Mouse (Mus musculus): ENCODE data around the gene Ros1. TPM values are rescaled to one million over a fixed set of nuclear protein-coding genes. Genes with fewer than 3 reads are reported as not detected.

The Ros1 gene
- polyA plus RNA-seq, 1 experiment from 2014 or later: 0.62 TPM

DNA sequence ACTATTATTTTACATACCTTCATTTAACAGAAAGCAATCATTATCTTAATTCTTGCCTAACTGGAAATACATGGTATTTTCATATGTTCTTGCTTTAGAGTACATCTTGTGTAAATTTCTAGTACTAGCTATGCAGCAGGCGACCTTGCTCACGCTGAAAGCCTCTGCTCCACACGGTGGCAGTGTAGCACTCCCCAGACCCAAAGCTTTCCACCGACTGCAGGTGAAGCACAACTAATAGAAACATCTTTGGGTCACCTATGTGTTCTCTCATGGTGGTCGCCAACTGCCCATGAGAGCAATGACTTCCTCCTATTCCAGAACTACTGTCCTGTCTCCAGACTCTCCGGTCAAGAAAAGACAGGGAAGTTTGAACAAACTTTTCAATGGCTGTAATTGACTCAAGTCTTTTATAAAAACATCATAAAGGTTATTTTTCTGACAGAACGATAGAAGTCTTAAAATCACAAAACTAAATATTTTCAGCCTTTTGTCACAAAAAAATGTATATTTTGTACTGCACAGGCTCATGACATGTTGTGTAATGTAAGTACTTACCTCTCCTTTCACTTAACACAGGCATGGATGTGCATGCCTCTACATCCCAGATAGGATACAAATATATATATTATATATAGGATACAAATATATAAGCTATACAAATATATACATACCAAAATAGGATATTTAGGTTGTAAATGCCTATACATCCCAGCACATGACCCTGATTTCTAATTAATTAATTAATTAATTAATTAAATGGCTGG, 21.9 kb upstream of the Ros1 start:
- no peak overlapping the region for H3K27ac ChIP-seq
- H3K36me3 ChIP-seq: no peaks in the 10 kb centered on the region
- H3K4me1 ChIP-seq: no peaks in the 10 kb centered on the region
- no peak overlapping the region for H3K9ac ChIP-seq
- no peaks in the 10 kb centered on the region for H3K27me3 ChIP-seq (replicated peaks)
- no peak for ATAC-seq (ENCODE audit: insufficient read depth, low FRiP score, low read depth)
- no peaks in the 10 kb centered on the region for H3K9me3 ChIP-seq
- no peak overlapping the region for H3K4me3 ChIP-seq (replicated peaks)
- WGBS: 25% methylated on average over 7 of the region's 7 CpGs
- no peak overlapping the region for H3K4me2 ChIP-seq

DNA sequence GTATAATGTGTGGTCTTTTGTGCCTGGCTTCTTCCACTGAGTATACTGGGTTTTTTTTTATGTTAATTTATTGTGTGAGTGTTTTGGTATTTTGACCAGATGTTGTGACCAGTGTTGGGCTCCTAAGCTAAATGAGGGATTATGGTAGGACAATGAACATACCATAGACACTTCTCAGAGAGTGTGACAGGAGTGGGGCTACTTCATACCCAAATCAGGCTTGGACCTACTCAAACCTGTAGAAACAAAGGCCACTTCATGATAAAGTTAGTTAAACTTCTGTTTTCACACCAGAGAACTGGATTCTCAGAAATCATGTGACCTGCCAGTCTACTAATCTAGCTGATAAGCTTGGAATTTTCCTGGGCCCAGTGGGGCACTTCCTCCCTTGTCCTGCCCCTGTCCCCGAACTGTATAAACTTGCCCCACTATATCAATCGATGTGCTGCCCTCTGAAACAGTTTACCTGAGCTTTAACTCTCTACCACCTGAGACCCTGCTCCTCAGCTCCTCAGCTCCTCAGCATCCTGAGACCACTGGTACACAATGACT, 20.3 kb upstream of the Ros1 start:
- H3K4me2 ChIP-seq: no peak overlapping the region
- H3K27ac ChIP-seq: no peak overlapping the region
- 33% methylated on average over 2 of the region's 2 CpGs for WGBS
- H3K36me3 ChIP-seq: no peaks in the 10 kb centered on the region
- no peak overlapping the region for H3K9ac ChIP-seq
- H3K4me3 ChIP-seq (replicated peaks): no peak overlapping the region
- peak; percentile 76 for ATAC-seq (ENCODE audit: insufficient read depth, low FRiP score, low read depth)
- H3K27me3 ChIP-seq (replicated peaks): no peaks in the 10 kb centered on the region
- no peaks in the 10 kb centered on the region for H3K4me1 ChIP-seq
- no peaks in the 10 kb centered on the region for H3K9me3 ChIP-seq

DNA sequence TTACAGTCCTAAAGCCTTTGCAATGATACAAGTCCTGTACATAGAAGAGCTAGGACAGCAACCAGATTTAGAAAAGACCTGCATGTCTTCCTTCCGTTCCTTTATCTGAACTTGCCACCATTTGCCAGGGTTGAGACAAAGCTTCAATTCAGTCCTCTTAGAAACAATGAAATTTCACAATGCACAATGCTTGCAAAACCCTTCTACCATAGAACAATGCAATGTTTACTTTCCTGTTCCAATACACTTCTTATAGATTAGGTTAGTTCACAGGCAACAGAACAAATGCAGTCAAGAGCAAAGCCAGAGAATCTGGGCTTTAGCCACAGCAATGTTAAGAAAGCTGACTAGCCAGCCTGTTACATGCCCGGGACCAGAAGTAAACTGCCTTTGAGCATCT, 9.0 kb upstream of the Ros1 start:
- H3K27me3 ChIP-seq (replicated peaks): no peaks in the 10 kb centered on the region
- H3K4me1 ChIP-seq: no peaks in the 10 kb centered on the region
- H3K4me3 ChIP-seq (replicated peaks): no peak overlapping the region
- H3K4me2 ChIP-seq: no peak overlapping the region
- H3K36me3 ChIP-seq: no peaks in the 10 kb centered on the region
- 72% methylated on average over 2 of the region's 2 CpGs for WGBS
- H3K27ac ChIP-seq: no peak overlapping the region
- no peaks in the 10 kb centered on the region for H3K9me3 ChIP-seq
- ATAC-seq (ENCODE audit: insufficient read depth, low FRiP score, low read depth): no peak
- no peak overlapping the region for H3K9ac ChIP-seq

DNA sequence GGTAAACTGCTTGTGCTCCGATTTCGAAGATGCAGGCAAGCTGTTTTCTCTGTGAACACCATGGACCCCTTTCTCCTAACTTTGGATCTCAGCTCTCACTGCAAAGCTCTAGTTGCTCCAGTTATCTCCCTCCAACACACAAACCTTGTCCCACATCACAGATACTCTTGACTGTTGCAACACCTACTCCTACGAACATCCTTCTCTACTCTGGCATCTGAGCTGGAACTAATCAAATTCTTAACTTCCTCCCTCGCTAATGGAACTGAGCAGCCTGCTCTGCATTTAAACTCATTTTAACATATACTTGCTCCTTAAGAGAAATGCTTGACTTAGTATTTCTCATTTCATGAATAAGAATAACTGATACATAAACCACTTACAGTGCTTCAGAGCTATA, 9.1 kb downstream of the Ros1 start:
- 82% methylated on average over 4 of the region's 4 CpGs for WGBS
- Histone ChIP-seq H3K36me3 (no peaks in the 10 kb centered on the region), H3K4me1 (no peaks in the 10 kb centered on the region)

DNA sequence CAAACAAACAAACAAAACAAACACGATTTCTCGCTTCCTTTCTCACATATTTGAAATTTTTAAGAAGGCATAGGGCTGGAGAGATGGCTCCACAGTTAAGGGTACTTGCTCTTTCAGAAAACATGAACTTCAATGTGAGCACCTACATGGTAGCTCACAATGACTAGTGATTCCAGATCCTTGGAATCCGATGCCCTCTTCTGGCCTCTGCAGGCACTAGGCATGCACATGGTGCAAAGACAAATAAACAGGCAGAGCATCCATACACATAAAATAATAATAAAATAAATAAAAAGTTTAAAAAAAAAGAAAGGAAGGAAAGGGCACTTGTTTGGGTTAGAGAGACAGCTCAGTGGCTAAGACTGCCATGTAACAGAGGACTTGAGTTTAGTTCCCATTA, 12.2 kb downstream of the Ros1 start:
- 84% methylated on average over 3 of the region's 3 CpGs for WGBS
- no peak overlapping the region for H3K4me2 ChIP-seq
- H3K27ac ChIP-seq: no peak overlapping the region
- H3K9ac ChIP-seq: no peak overlapping the region
- H3K36me3 ChIP-seq: no peaks in the 10 kb centered on the region
- H3K4me3 ChIP-seq (replicated peaks): no peak overlapping the region
- no peaks in the 10 kb centered on the region for H3K27me3 ChIP-seq (replicated peaks)
- no peaks in the 10 kb centered on the region for H3K9me3 ChIP-seq
- no peak for ATAC-seq (ENCODE audit: insufficient read depth, low FRiP score, low read depth)
- H3K4me1 ChIP-seq: no peaks in the 10 kb centered on the region

More for the DNA sequence above, 9.1 kb downstream of the Ros1 start:
- H3K4me2 ChIP-seq: no peak overlapping the region
- ATAC-seq (ENCODE audit: insufficient read depth, low FRiP score, low read depth): no peak
- H3K27me3 ChIP-seq (replicated peaks): no peaks in the 10 kb centered on the region
- no peak overlapping the region for H3K27ac ChIP-seq
- H3K4me3 ChIP-seq (replicated peaks): no peak overlapping the region
- no peaks in the 10 kb centered on the region for H3K9me3 ChIP-seq
- no peak overlapping the region for H3K9ac ChIP-seq

DNA sequence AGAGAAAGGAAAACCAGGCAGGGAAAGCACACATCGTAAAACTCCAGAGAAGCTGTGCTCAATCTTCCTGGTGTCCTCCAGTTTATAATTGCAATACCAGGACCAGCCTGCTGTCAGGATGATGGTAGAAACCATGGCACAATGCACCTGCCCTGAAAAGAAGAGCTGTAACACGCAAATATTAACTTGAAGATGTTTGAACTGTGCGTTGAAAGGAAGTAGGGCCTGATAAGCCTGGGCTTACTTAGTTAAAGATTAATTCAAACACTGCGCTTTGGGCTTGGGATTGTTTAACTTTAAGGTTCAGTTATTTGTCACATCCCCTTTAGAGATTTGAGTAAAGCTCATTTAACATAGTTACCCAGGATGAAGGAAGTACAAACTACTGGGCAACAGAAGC, 20.7 kb downstream of the Ros1 start:
- Histone ChIP-seq H3K27me3 (replicated peaks) (no peaks in the 10 kb centered on the region), H3K36me3 (no peaks in the 10 kb centered on the region), H3K4me2 (no peak overlapping the region), H3K9ac (no peak overlapping the region), H3K4me1 (no peaks in the 10 kb centered on the region), H3K27ac (no peak overlapping the region), H3K4me3 (replicated peaks) (no peak overlapping the region), H3K9me3 (no peaks in the 10 kb centered on the region)
- ATAC-seq (ENCODE audit: insufficient read depth, low FRiP score, low read depth): peak; percentile 71
- WGBS: 19% methylated on average over 4 of the region's 4 CpGs

- 90% methylated on average over 1 of the region's 1 CpGs for WGBS
- Histone ChIP-seq H3K27ac (no peak overlapping the region), H3K27me3 (replicated peaks) (no peaks in the 10 kb centered on the region), H3K36me3 (no peaks in the 10 kb centered on the region), H3K4me3 (replicated peaks) (no peak overlapping the region), H3K9ac (no peak overlapping the region), H3K4me1 (no peaks in the 10 kb centered on the region), H3K9me3 (no peaks in the 10 kb centered on the region), H3K4me2 (no peak overlapping the region)
- ATAC-seq (ENCODE audit: insufficient read depth, low FRiP score, low read depth): no peak
Measured at GRCm38 (mm10) chr10:52170489-52170888, 24.6 kb downstream of the Ros1 start.

DNA sequence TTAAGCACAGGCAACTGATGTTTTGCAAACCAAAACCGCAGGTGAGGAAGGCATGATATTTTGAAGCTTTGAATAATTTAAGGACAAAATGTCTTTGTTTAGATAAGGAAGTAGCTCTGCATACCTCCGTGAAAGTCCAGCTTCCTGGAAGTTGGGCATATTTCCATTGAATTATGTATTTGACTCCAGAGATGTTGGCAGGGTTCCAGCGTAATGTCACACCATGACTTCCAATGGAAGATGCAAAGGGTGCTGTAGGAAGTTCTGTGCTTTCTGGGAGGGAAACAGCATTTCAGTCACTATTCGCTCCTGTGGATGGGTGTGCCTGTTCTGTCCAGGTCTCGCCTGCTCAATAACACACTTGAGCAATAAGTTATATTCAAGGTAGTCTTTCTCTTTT, 25.2 kb downstream of the Ros1 start:
- no peaks in the 10 kb centered on the region for H3K36me3 ChIP-seq
- H3K4me3 ChIP-seq (replicated peaks): no peak overlapping the region
- H3K4me2 ChIP-seq: no peak overlapping the region
- no peaks in the 10 kb centered on the region for H3K27me3 ChIP-seq (replicated peaks)
- 63% methylated on average over 5 of the region's 5 CpGs for WGBS
- no peak overlapping the region for H3K27ac ChIP-seq
- H3K4me1 ChIP-seq: no peaks in the 10 kb centered on the region
- H3K9me3 ChIP-seq: no peaks in the 10 kb centered on the region
- no peak overlapping the region for H3K9ac ChIP-seq
- no peak for ATAC-seq (ENCODE audit: insufficient read depth, low FRiP score, low read depth)

DNA sequence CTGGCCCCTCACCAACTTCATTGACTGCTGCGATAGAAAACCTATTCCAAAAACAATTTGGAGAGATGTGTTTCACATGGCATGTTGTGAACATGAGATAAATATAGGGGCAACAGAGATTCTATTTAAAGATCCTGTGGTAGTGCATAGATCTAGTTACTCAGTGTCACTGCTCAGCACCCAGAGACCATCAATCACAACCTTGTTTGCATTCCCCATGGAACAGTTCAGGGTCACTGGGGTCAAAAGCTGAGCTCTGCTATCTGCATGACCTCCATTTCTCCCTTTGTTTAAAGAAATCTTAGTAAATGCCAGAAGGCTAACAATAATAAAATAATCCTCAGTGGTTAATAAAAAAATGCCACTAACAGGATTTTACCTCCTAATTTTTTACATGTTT, 29.7 kb downstream of the Ros1 start:
- Histone ChIP-seq H3K4me2 (no peak overlapping the region), H3K4me3 (replicated peaks) (no peak overlapping the region), H3K27me3 (replicated peaks) (no peaks in the 10 kb centered on the region), H3K4me1 (no peaks in the 10 kb centered on the region), H3K9me3 (no peaks in the 10 kb centered on the region), H3K27ac (no peak overlapping the region), H3K9ac (no peak overlapping the region), H3K36me3 (no peaks in the 10 kb centered on the region)
- WGBS: 11% methylated on average over 1 of the region's 1 CpGs
- ATAC-seq (ENCODE audit: insufficient read depth, low FRiP score, low read depth): no peak

DNA sequence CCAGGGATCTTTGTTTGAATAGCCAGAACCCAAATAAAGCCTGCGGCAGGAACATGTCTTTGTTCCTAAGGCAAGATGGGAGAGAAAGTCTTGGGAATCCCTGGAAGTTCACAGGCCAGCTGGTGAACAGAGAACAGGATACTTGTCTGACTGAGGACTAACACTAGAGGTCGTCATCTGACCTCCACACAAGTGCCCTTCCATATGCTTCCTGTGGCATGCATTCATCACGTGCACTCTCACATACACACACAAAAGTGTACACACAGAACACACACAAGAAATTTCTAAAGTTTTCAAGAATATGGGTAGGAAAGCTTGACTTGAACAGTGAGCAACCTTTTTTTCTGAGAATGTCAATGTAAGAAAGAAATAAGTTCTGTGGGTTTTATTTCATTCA, 34.4 kb downstream of the Ros1 start:
- no peaks in the 10 kb centered on the region for H3K4me1 ChIP-seq
- H3K36me3 ChIP-seq: no peaks in the 10 kb centered on the region
- no peaks in the 10 kb centered on the region for H3K27me3 ChIP-seq (replicated peaks)
- H3K9ac ChIP-seq: no peak overlapping the region
- 39% methylated on average over 3 of the region's 3 CpGs for WGBS
- H3K9me3 ChIP-seq: no peaks in the 10 kb centered on the region
- ATAC-seq (ENCODE audit: insufficient read depth, low FRiP score, low read depth): no peak
- no peak overlapping the region for H3K27ac ChIP-seq
- no peak overlapping the region for H3K4me3 ChIP-seq (replicated peaks)
- no peak overlapping the region for H3K4me2 ChIP-seq

DNA sequence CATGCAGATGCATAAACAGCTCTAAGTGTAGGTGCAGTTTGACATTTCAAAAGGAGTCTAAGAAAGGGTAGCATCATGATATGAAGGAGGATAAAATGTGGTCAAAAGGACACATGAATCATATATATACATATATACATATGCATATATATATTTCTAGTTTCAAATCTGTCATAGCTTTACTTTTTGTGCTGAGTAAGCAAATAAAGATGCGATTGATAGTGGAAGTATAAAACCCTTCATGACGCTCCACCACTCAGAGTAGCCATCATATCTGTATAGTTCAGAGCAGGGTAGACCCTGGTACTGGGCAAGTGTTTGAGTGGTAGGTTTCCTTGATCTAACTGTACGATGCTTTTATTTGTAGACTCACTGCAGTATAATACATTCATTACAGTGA, 35.3 kb downstream of the Ros1 start:
- H3K4me2 ChIP-seq: no peak overlapping the region
- H3K4me3 ChIP-seq (replicated peaks): no peak overlapping the region
- H3K27me3 ChIP-seq (replicated peaks): no peaks in the 10 kb centered on the region
- 94% methylated on average over 3 of the region's 3 CpGs for WGBS
- no peak overlapping the region for H3K27ac ChIP-seq
- no peaks in the 10 kb centered on the region for H3K4me1 ChIP-seq
- H3K9ac ChIP-seq: no peak overlapping the region
- no peaks in the 10 kb centered on the region for H3K9me3 ChIP-seq
- no peaks in the 10 kb centered on the region for H3K36me3 ChIP-seq
- no peak for ATAC-seq (ENCODE audit: insufficient read depth, low FRiP score, low read depth)

DNA sequence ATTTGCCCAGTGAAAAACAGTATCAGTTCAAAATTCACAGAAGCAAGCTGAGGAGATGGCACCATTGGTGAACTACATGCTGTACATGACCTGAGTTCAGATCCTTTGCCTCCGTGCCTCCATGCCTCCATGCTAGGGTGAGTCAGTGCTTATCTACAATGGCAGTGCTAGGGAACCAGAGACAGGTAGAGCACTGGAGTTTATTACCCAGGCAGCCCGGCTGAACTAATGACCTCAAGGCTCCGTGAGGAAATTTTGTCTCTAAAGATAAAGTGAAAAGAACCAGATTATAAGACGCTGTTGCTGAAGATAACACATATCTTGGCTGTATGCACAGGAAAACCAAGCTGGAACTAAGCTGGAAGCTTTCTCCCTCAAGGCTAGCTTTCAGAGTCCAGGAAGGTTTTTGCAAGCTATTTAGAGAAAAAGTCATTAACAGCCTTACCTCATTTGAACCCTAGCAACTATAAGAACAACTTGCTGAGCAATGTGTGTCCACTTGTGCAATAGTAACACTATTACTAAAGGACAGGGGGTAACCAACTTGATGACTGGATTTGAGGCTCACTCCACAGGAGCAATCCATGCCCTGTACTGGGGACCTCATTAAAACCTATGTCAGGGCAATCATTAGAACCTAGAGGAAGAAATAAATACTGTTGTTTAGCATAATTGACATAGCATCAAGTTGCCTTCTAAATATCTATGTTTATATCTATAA, 61.5 kb downstream of the Ros1 start:
- H3K9ac ChIP-seq: no peak overlapping the region
- no peak overlapping the region for H3K27ac ChIP-seq
- H3K36me3 ChIP-seq: no peaks in the 10 kb centered on the region
- no peak overlapping the region for H3K4me3 ChIP-seq (replicated peaks)
- H3K27me3 ChIP-seq (replicated peaks): no peaks in the 10 kb centered on the region
- no peaks in the 10 kb centered on the region for H3K4me1 ChIP-seq
- H3K4me2 ChIP-seq: no peak overlapping the region
- ATAC-seq (ENCODE audit: insufficient read depth, low FRiP score, low read depth): peak; percentile 84
- 37% methylated on average over 4 of the region's 4 CpGs for WGBS
- H3K9me3 ChIP-seq: no peaks in the 10 kb centered on the region
